Mouse (Mus musculus): ENCODE results near the gene Tbk1.

Tbk1 gene

GRCm38 (mm10) chr10:121498481-121498904, 88.1 kb downstream of the Tbk1 start:
- DNase-seq (ENCODE audit: low spot score in 2 of 2): no peak

- DNase-seq (ENCODE audit: low spot score in 2 of 2): no peak
Measured at GRCm38 (mm10) chr10:121497968-121498367, 88.6 kb downstream of the Tbk1 start.

DNA sequence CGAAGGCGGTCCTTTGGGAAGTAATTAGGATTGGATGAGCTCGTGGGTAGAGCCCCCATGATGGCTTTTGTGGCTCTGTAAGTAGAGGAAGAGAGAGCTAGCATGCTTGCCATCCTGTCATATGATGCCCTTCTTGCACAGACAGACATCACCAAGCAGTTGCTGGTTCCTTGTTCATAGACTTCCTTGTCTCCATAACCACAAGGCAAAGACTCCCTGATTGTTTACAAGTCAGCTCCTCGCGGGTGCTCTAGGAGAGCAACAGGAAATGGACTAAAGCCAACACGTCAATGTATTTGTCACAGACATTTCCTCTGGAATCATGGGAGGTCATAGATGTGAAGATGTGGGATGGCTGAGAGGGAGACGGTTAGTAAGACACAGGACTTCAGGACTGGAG, 90.0 kb downstream of the Tbk1 start:
- DNase-seq (ENCODE audit: low spot score in 2 of 2): no peak
